In the genomic region with DNA sequence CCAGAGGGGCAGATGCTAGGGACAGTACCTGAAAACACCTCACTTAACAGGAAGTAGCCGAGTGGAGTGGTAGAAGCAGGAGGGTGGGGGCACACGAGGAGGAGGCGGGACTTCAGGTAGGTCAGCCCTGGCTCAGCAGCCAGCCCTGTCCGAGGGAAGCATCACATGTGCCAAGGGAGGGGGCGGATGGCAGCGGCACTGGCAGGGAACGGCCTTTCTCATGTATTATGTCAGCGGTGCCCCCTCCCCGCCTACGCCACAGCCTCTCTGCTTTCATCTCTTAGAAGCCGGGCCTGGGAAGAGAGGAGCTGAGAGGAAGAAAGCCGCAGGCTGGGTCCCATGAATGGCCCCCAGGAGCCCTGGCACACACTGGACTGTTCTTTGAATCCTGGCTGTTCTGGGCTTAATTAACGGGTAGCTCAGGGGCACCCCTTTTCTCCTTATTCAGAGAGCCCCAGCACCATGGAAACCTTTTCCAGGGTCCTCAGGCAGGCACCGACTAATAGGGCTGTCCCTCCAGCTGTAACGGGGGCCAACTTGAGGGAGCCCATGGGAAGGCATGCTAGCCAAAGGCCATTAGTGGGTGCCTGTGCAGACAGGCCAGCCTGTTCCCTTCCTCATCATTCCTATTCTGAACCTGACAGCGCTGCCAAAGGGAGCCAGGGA, we compare ENCODE assay signal across 8 mouse cellular contexts. TPM values are rescaled to one million over a fixed set of nuclear protein-coding genes. Genes with fewer than 3 reads are reported as not detected.
DNase-seq lines count a peak whose midpoint lies in the region; ATAC-seq and TF ChIP-seq lines count a peak whose summit lies in the region.

No protein-coding gene starts in this region.

- peak overlapping the region; percentile 9 to 16; a peak in 1 of 4 replicates for H3K4me3 ChIP-seq in ES-E14 (ENCODE audit: insufficient read depth in 1 of 2, low read depth in 1 of 2, low read length in 2 of 2, poor library complexity in 1 of 2, severe bottlenecking in 1 of 2)
- H3K4me3 ChIP-seq in hindbrain, embryonic 12.5 days: no peak overlapping the region
- no peak overlapping the region for H3K4me3 ChIP-seq in limb, embryonic 13.5 days
- H3K4me3 ChIP-seq in stomach, postnatal 0 days (ENCODE audit: low read depth, low read length): no peak overlapping the region

- WGBS in hindbrain, embryonic 12.5 days: 28% methylated on average over 16 of the region's 16 CpGs
- 30% methylated on average over 16 of the region's 16 CpGs for WGBS in limb, embryonic 13.5 days
- WGBS in stomach, postnatal 0 days: 49% methylated on average over 16 of the region's 16 CpGs

- no peaks in the 10 kb centered on the region for H3K27me3 ChIP-seq in hindbrain, embryonic 12.5 days
- no peaks in the 10 kb centered on the region for H3K27me3 ChIP-seq in limb, embryonic 13.5 days
- no peaks in the 10 kb centered on the region for H3K27me3 ChIP-seq in stomach, postnatal 0 days (ENCODE audit: control insufficient read depth, insufficient read depth, low read length)

- H3K4me1 ChIP-seq in ES-E14 (ENCODE audit: control insufficient read depth in 2 of 2, insufficient read depth in 2 of 2, low read length in 2 of 2, poor library complexity in 1 of 2): peaks cover 0 to 15% of the 10 kb centered on the region in 2 experiments; a peak in 2 of 4 replicates
- H3K4me1 ChIP-seq in hindbrain, embryonic 12.5 days: peaks cover 20% of the 10 kb centered on the region
- peaks cover 42% of the 10 kb centered on the region for H3K4me1 ChIP-seq in limb, embryonic 13.5 days
- H3K4me1 ChIP-seq in stomach, postnatal 0 days (replicated peaks; ENCODE audit: control insufficient read depth, insufficient read depth): 0 out of 2 replicates have a peak, but pooled peaks cover 2% of the 10 kb centered on the region

- H3K9me3 ChIP-seq in ES-E14 (ENCODE audit: control insufficient read depth, insufficient read depth, low read depth, low read length): no peaks in the 10 kb centered on the region
- no peaks in the 10 kb centered on the region for H3K9me3 ChIP-seq in hindbrain, embryonic 12.5 days (replicated peaks)
- H3K9me3 ChIP-seq in limb, embryonic 13.5 days: no peaks in the 10 kb centered on the region
- H3K9me3 ChIP-seq in stomach, postnatal 0 days (ENCODE audit: control insufficient read depth, low read length): no peaks in the 10 kb centered on the region

- peak; percentile 58 for ATAC-seq in hindbrain, embryonic 12.5 days (ENCODE audit: low FRiP score)
- ATAC-seq in limb, embryonic 13.5 days (ENCODE audit: low FRiP score, low read depth): no peak
- ATAC-seq in stomach, postnatal 0 days (ENCODE audit: low FRiP score, low TSS enrichment): no peak
- ATAC-seq in granulocyte monocyte progenitor cell, adult 5-6 weeks (replicated peaks; ENCODE audit: poor library complexity, severe bottlenecking): no peak

- no peaks in the 10 kb centered on the region for H3K36me3 ChIP-seq in ES-E14 (ENCODE audit: control insufficient read depth, insufficient read depth, low read length, poor library complexity, severe bottlenecking)
- H3K36me3 ChIP-seq in hindbrain, embryonic 12.5 days: no peaks in the 10 kb centered on the region
- H3K36me3 ChIP-seq in limb, embryonic 13.5 days: peaks cover 4% of the 10 kb centered on the region
- H3K36me3 ChIP-seq in stomach, postnatal 0 days (ENCODE audit: control insufficient read depth, insufficient read depth, low read length): no peaks in the 10 kb centered on the region

- in situ Hi-C loops in ES-E14 (cut with MboI; ENCODE audit: low sequenced_read_pairs in 2 of 2, unreplicated experiment in 2 of 2): no loop called here

- no peak overlapping the region for H3K27ac ChIP-seq in ES-E14 (ENCODE audit: insufficient read depth, low read depth, low read length, poor library complexity, severe bottlenecking)
- peak overlapping the region; percentile 64 for H3K27ac ChIP-seq in hindbrain, embryonic 12.5 days
- H3K27ac ChIP-seq in limb, embryonic 13.5 days: no peak overlapping the region
- H3K27ac ChIP-seq in stomach, postnatal 0 days (replicated peaks): no peak overlapping the region

- TF ChIP-seq EP300 in stomach, postnatal 0 days (optimal IDR thresholded peaks at IDR 0.05): no peak

- no peak overlapping the region for H3K9ac ChIP-seq in ES-E14 (ENCODE audit: insufficient read depth, low read depth, low read length, poor library complexity, severe bottlenecking)
- H3K9ac ChIP-seq in hindbrain, embryonic 12.5 days: 0 out of 2 replicates have a peak overlapping the region, but pooled peaks have one; percentile 38
- 0 out of 2 replicates have a peak overlapping the region, but pooled peaks have one; percentile 35 for H3K9ac ChIP-seq in limb, embryonic 13.5 days
- H3K9ac ChIP-seq in stomach, postnatal 0 days (ENCODE audit: low read length): peak overlapping the region; percentile 5; the same call in 1 of the 2 replicates

- TF ChIP-seq CTCF in stomach, postnatal 0 days (IDR thresholded peaks at IDR 0.05; ENCODE audit: low read depth): no peak

- H3K4me2 ChIP-seq in hindbrain, embryonic 12.5 days (replicated peaks): no peak overlapping the region
- no peak overlapping the region for H3K4me2 ChIP-seq in limb, embryonic 13.5 days (replicated peaks)
- H3K4me2 ChIP-seq in stomach, postnatal 0 days (replicated peaks; ENCODE audit: low read depth): no peak overlapping the region

- DNase-seq in ES-E14 (ENCODE audit: low read depth, low spot score): no peak
- DNase-seq in cerebellum, adult 9-11 months: peak; percentile 56
- peak; percentile 44 for DNase-seq in stomach, postnatal 0 days (ENCODE audit: low spot score)
- no peak for DNase-seq in lung, postnatal 10 days
- no peak for DNase-seq in urinary bladder, postnatal 10 days (ENCODE audit: low spot score)

TF ChIP-seq in ES-E14, 5 proteins besides CTCF, POLR2A, EP300 and RAD21:
- TF ChIP-seq ZC3H11A (IDR thresholded peaks at IDR 0.05; ENCODE audit: borderline replicate concordance, low read depth, low read length) (no peak), HCFC1 (IDR thresholded peaks at IDR 0.05; ENCODE audit: borderline replicate concordance, insufficient read depth, low read length) (no peak), CHD2 (IDR thresholded peaks at IDR 0.05; ENCODE audit: low read depth, low read length) (no peak), MAFK (IDR thresholded peaks at IDR 0.05; ENCODE audit: insufficient read depth, low read depth, low read length) (no peak), ZNF384 (IDR thresholded peaks at IDR 0.05; ENCODE audit: low read depth, low read length) (no peak)

RNA-seq across cellular contexts. Expression of a gene that starts 10.9 kb away (rescaled TPM):
- total RNA-seq in ES-E14 (2012; rRNA removed): 14.9 and 18.6 TPM in 2 replicates
- polyA plus RNA-seq in hindbrain, embryonic 12.5 days (2016; fragmentation: Nextera tagmentation; extraction: Ambion mirVana): 83.7 and 98.3 TPM in 2 replicates
- 39.0 and 42.1 TPM in 2 replicates for polyA plus RNA-seq in limb, embryonic 13.5 days (2015; fragmentation: Nextera tagmentation; extraction: Ambion mirVana)
- polyA plus RNA-seq in stomach, postnatal 0 days (2015; fragmentation: Nextera tagmentation; extraction: Ambion mirVana): 8.5 and 9.6 TPM in 2 replicates
- 42.0 and 47.9 TPM in 2 replicates for total RNA-seq in granulocyte monocyte progenitor cell, adult 5-6 weeks (2014; fragmentation: Nextera tagmentation)
- 8.7 and 9.2 TPM in 2 replicates for total RNA-seq in granulocyte monocyte progenitor cell, adult 5-6 weeks (2017)

RNA-seq across cellular contexts. Expression of a gene that starts 42.4 kb away (rescaled TPM):
- total RNA-seq in ES-E14 (2012; rRNA removed): 9.9 and 14.7 TPM in 2 replicates
- 31.3 and 31.7 TPM in 2 replicates for polyA plus RNA-seq in hindbrain, embryonic 12.5 days (2016; fragmentation: Nextera tagmentation; extraction: Ambion mirVana)
- 25.2 and 27.1 TPM in 2 replicates for polyA plus RNA-seq in limb, embryonic 13.5 days (2015; fragmentation: Nextera tagmentation; extraction: Ambion mirVana)
- 5.6 and 6.0 TPM in 2 replicates for polyA plus RNA-seq in stomach, postnatal 0 days (2015; fragmentation: Nextera tagmentation; extraction: Ambion mirVana)
- total RNA-seq in granulocyte monocyte progenitor cell, adult 5-6 weeks (2014; fragmentation: Nextera tagmentation): 13.4 and 26.7 TPM in 2 replicates
- total RNA-seq in granulocyte monocyte progenitor cell, adult 5-6 weeks (2017): 5.3 and 10.0 TPM in 2 replicates

RNA-seq across cellular contexts. Expression of a gene that starts 45.1 kb away (rescaled TPM):
- total RNA-seq in ES-E14 (2012; rRNA removed): 19.4 and 21.2 TPM in 2 replicates
- polyA plus RNA-seq in hindbrain, embryonic 12.5 days (2016; fragmentation: Nextera tagmentation; extraction: Ambion mirVana): 22.8 and 25.7 TPM in 2 replicates
- 23.0 and 25.7 TPM in 2 replicates for polyA plus RNA-seq in limb, embryonic 13.5 days (2015; fragmentation: Nextera tagmentation; extraction: Ambion mirVana)
- polyA plus RNA-seq in stomach, postnatal 0 days (2015; fragmentation: Nextera tagmentation; extraction: Ambion mirVana): 8.2 and 8.5 TPM in 2 replicates
- total RNA-seq in granulocyte monocyte progenitor cell, adult 5-6 weeks (2014; fragmentation: Nextera tagmentation): 10.2 and 14.3 TPM in 2 replicates
- total RNA-seq in granulocyte monocyte progenitor cell, adult 5-6 weeks (2017): 7.3 and 8.2 TPM in 2 replicates

RNA-seq across cellular contexts. Expression of a gene that starts 52.6 kb away (rescaled TPM):
- 13.3 and 28.1 TPM in 2 replicates for total RNA-seq in ES-E14 (2012; rRNA removed)
- 23.8 and 27.6 TPM in 2 replicates for polyA plus RNA-seq in hindbrain, embryonic 12.5 days (2016; fragmentation: Nextera tagmentation; extraction: Ambion mirVana)
- 13.4 and 13.5 TPM in 2 replicates for polyA plus RNA-seq in limb, embryonic 13.5 days (2015; fragmentation: Nextera tagmentation; extraction: Ambion mirVana)
- polyA plus RNA-seq in stomach, postnatal 0 days (2015; fragmentation: Nextera tagmentation; extraction: Ambion mirVana): 11.1 and 11.4 TPM in 2 replicates
- total RNA-seq in granulocyte monocyte progenitor cell, adult 5-6 weeks (2014; fragmentation: Nextera tagmentation): 8.2 and 9.9 TPM in 2 replicates
- 1.9 and 14.6 TPM in 2 replicates for total RNA-seq in granulocyte monocyte progenitor cell, adult 5-6 weeks (2017)

Comparison
In these comparisons a context has a peak if more than half of its experiments do, and no peak if none do; other contexts are left out.
1. DNase-seq: peak in cerebellum, adult 9-11 months (single experiment) and stomach, postnatal 0 days (single experiment); none in ES-E14 (single experiment), lung, postnatal 10 days (single experiment) and urinary bladder, postnatal 10 days (single experiment).
2. H3K4me3 ChIP-seq: peak in ES-E14 (2 of 2); none in hindbrain, embryonic 12.5 days (single experiment), limb, embryonic 13.5 days (single experiment) and stomach, postnatal 0 days (single experiment).